ENCODE assay signal across 8 mouse cellular contexts in the genomic region with DNA sequence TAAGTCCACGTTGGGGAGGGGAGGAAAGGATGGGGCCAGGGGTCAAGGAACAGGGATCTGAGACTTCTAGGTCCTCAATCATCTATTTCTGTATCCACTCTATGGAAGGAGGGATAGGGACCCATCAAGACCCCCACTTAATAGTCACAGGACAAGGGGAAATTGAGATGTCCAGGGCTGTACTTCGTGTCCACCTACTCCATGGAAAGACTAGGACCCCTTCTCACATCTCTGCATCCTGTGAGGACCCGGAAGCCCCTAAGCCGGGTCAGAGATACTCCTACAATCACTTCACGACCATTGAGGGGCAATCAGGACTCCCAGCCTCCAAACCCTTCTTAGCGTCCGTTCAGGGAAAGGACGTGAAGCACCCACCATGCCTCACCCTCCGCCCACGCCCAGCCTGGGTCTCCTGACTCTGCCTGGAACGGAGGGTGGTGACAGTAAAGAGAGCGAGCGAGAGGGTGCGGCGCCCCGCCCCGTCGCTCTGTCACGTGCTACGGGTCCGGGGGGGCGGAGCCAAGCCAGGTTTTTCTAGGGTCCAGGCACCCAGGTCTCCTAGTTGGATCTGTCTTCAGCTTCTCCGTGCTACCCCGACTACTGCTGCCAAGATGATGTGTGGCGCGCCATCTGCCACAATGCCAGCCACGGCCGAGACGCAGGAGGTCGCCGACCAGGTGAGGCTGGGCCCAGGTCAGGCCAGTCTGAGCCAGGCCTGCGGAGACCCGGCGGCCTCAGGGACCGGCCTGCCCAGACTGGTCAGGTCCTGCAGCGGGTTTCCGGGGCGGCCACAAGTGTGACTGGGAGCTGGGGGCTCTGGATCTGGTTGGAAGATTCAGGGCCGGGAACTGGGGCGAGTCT. TPM values are rescaled to one million over a fixed set of nuclear protein-coding genes. Genes with fewer than 3 reads are reported as not detected.
DNase-seq lines count a peak whose midpoint lies in the region; ATAC-seq and TF ChIP-seq lines count a peak whose summit lies in the region.

Cstb (plus strand) TSS at position 489 of the 861 bp plus-strand sequence.

- ATAC-seq in forebrain, embryonic 12.5 days (ENCODE audit: low FRiP score), result peak; percentile 96
- peak; percentile 91 for ATAC-seq in heart, embryonic 16.5 days (replicated peaks; ENCODE audit: extremely low read depth, insufficient read depth, low FRiP score)
- peak; percentile 88 for ATAC-seq in liver, embryonic 14.5 days (ENCODE audit: insufficient read depth)
- peak; percentile 90 for ATAC-seq in stomach, embryonic 15.5 days (ENCODE audit: insufficient read depth, low FRiP score, low read depth)

- DNase-seq in c-Kit-positive CD71-positive TER-119-positive erythroid progenitor cells, embryonic 14.5 days (ENCODE audit: low spot score), result peak; percentile 79
- DNase-seq in kidney, postnatal 36 days, result peak; percentile 85 to 94
- peak; percentile 61 to 71 (median 64) for DNase-seq in liver, embryonic 14.5 days (ENCODE audit: low read depth in 3 of 3, low spot score in 3 of 3)
- peak; percentile 87 for DNase-seq in neural tube, embryonic 10.5 days (ENCODE audit: extremely low spot score, low spot score)

- no peak for TF ChIP-seq EP300 in liver, embryonic 14.5 days (IDR thresholded peaks at IDR 0.05; ENCODE audit: low read depth)

- H3K4me3 ChIP-seq in E14TG2a.4 (replicated peaks; ENCODE audit: low read length), result peak within 1 kb of the TSS; percentile 91
- peak within 1 kb of the TSS; percentile 79 for H3K4me3 ChIP-seq in forebrain, embryonic 12.5 days (replicated peaks)
- H3K4me3 ChIP-seq in heart, embryonic 16.5 days (ENCODE audit: low read length), result peak within 1 kb of the TSS; percentile 76
- peak within 1 kb of the TSS; percentile 68 to 74 for H3K4me3 ChIP-seq in liver, embryonic 14.5 days (ENCODE audit: insufficient read depth in 1 of 2, low read depth in 2 of 2, low read length in 2 of 2)
- H3K4me3 ChIP-seq in stomach, embryonic 15.5 days (replicated peaks), result peak within 1 kb of the TSS; percentile 66

- H3K9me3 ChIP-seq in E14TG2a.4 (ENCODE audit: low read length), result no peaks in the 10 kb centered on the region
- H3K9me3 ChIP-seq in forebrain, embryonic 12.5 days, result no peaks in the 10 kb centered on the region
- H3K9me3 ChIP-seq in heart, embryonic 16.5 days (replicated peaks; ENCODE audit: control insufficient read depth, low read length), result no peaks in the 10 kb centered on the region
- H3K9me3 ChIP-seq in liver, embryonic 14.5 days (ENCODE audit: control insufficient read depth, low read length), result no peaks in the 10 kb centered on the region
- H3K9me3 ChIP-seq in stomach, embryonic 15.5 days, result no peaks in the 10 kb centered on the region

- peaks cover 66% of the 10 kb centered on the region for H3K4me1 ChIP-seq in E14TG2a.4 (replicated peaks; ENCODE audit: low read depth, low read length)
- H3K4me1 ChIP-seq in forebrain, embryonic 12.5 days, result peaks cover 13% of the 10 kb centered on the region
- H3K4me1 ChIP-seq in heart, embryonic 16.5 days (ENCODE audit: control insufficient read depth, insufficient read depth, low read length), result peaks cover 7% of the 10 kb centered on the region
- H3K4me1 ChIP-seq in liver, embryonic 14.5 days (replicated peaks; ENCODE audit: control insufficient read depth in 2 of 2, insufficient read depth in 2 of 2, low read length in 1 of 2), result peaks cover 0 to 8% of the 10 kb centered on the region in 2 experiments; a peak in 2 of 4 replicates
- H3K4me1 ChIP-seq in stomach, embryonic 15.5 days, result peaks cover 8% of the 10 kb centered on the region

- H3K9ac ChIP-seq in forebrain, embryonic 12.5 days, result peak within 1 kb of the TSS; percentile 87
- H3K9ac ChIP-seq in heart, embryonic 16.5 days (ENCODE audit: low read length), result peak within 1 kb of the TSS; percentile 84
- H3K9ac ChIP-seq in liver, embryonic 14.5 days (replicated peaks), result peak within 1 kb of the TSS; percentile 77
- H3K9ac ChIP-seq in stomach, embryonic 15.5 days, result peak within 1 kb of the TSS; percentile 97

- H3K4me2 ChIP-seq in forebrain, embryonic 12.5 days, result peak within 1 kb of the TSS; percentile 75
- peak within 1 kb of the TSS; percentile 76 for H3K4me2 ChIP-seq in heart, embryonic 16.5 days (ENCODE audit: low read depth, low read length)
- H3K4me2 ChIP-seq in liver, embryonic 14.5 days (ENCODE audit: low read depth), result peak within 1 kb of the TSS; percentile 86
- H3K4me2 ChIP-seq in stomach, embryonic 15.5 days, result peak within 1 kb of the TSS; percentile 76

- 2% methylated on average over 40 of the region's 40 CpGs for WGBS in forebrain, embryonic 12.5 days
- 1% methylated on average over 40 of the region's 40 CpGs for WGBS in heart, embryonic 16.5 days
- WGBS in liver, embryonic 14.5 days (ENCODE audit: insufficient replicate concordance), result 1% methylated on average over 36 of the region's 40 CpGs
- under 1% methylated on average over 40 of the region's 40 CpGs for WGBS in stomach, embryonic 15.5 days

- no peaks in the 10 kb centered on the region for H3K27me3 ChIP-seq in E14TG2a.4 (ENCODE audit: insufficient read depth, low read length)
- no peaks in the 10 kb centered on the region for H3K27me3 ChIP-seq in forebrain, embryonic 12.5 days
- no peaks in the 10 kb centered on the region for H3K27me3 ChIP-seq in heart, embryonic 16.5 days (ENCODE audit: control insufficient read depth, insufficient read depth, low read length)
- no peaks in the 10 kb centered on the region for H3K27me3 ChIP-seq in liver, embryonic 14.5 days (ENCODE audit: control insufficient read depth, insufficient read depth, low read length)
- no peaks in the 10 kb centered on the region for H3K27me3 ChIP-seq in stomach, embryonic 15.5 days (replicated peaks)

- peaks cover 19% of the 10 kb centered on the region for H3K36me3 ChIP-seq in E14TG2a.4 (ENCODE audit: insufficient read depth, low read length)
- H3K36me3 ChIP-seq in forebrain, embryonic 12.5 days (replicated peaks), result peaks cover 21% of the 10 kb centered on the region
- H3K36me3 ChIP-seq in heart, embryonic 16.5 days (ENCODE audit: control insufficient read depth, insufficient read depth), result peaks cover 11% of the 10 kb centered on the region
- no peaks in the 10 kb centered on the region for H3K36me3 ChIP-seq in liver, embryonic 14.5 days (replicated peaks; ENCODE audit: control insufficient read depth, insufficient read depth, low read depth)
- H3K36me3 ChIP-seq in stomach, embryonic 15.5 days, result peaks cover 20% of the 10 kb centered on the region

- no peak for TF ChIP-seq CTCF in E14TG2a.4 (conservative IDR thresholded peaks at IDR 0.05; ENCODE audit: low read length)
- no peak for TF ChIP-seq CTCF in liver, embryonic 14.5 days (IDR thresholded peaks at IDR 0.05; ENCODE audit: low read depth)

- H3K27ac ChIP-seq in forebrain, embryonic 12.5 days, result peak within 1 kb of the TSS; percentile 19; the same call in 1 of the 2 replicates
- H3K27ac ChIP-seq in heart, embryonic 16.5 days (ENCODE audit: low read length), result peak within 1 kb of the TSS; percentile 63
- 0 out of 2 replicates have a peak within 1 kb of the TSS, but pooled peaks have one; percentile 1 for H3K27ac ChIP-seq in liver, embryonic 14.5 days
- H3K27ac ChIP-seq in stomach, embryonic 15.5 days, result peak within 1 kb of the TSS; percentile 90

RNA-seq across cellular contexts. Expression of gene Cstb, which starts in this region (rescaled TPM):
- 118 and 120 TPM in 2 replicates for polyA plus RNA-seq in forebrain, embryonic 12.5 days (2016; fragmentation: Nextera tagmentation; extraction: Ambion mirVana)
- 148 and 222 TPM in 2 replicates for polyA plus RNA-seq in heart, embryonic 16.5 days (2015; fragmentation: Nextera tagmentation; extraction: Ambion mirVana)
- polyA plus RNA-seq in liver, embryonic 14.5 days (2012; rRNA removed), result 58.1 and 74.9 TPM in 2 replicates
- 111 and 122 TPM in 2 replicates for polyA plus RNA-seq in liver, embryonic 14.5 days (2014; fragmentation: Nextera tagmentation; extraction: Ambion mirVana)
- 348 and 423 TPM in 2 replicates for polyA plus RNA-seq in stomach, embryonic 15.5 days (2015; fragmentation: Nextera tagmentation; extraction: Ambion mirVana)

Comparison
In these comparisons a context has a peak if more than half of its experiments do, and no peak if none do; other contexts are left out.
1. Peak in every context shown above with its lines: DNase-seq, ATAC-seq, H3K4me3 ChIP-seq and H3K27ac ChIP-seq.
2. H3K27ac ChIP-seq: peak in every context shown above with its lines; median percentile 90 in stomach, embryonic 15.5 days; 63 in heart, embryonic 16.5 days; 19 in forebrain, embryonic 12.5 days; 1 in liver, embryonic 14.5 days.